Mouse (Mus musculus) kidney, adult 2 months (tissue): ENCODE measurements around the gene Ppp1r36. TPM values are rescaled to one million over a fixed set of nuclear protein-coding genes. Genes with fewer than 3 reads are reported as not detected.

Source experiments
- DNase-seq: peaks from one replicate; pipeline ENCODE4 v3.0.0; 2021
- H3K27ac ChIP-seq: fragments of 200-500 bp; 2 replicates; pipeline ENCODE4 v1.5.1; 2012; ENCODE audit warnings: low read depth, low read length, control low read depth, inconsistent platforms; ENCODE audit not compliant: insufficient read depth
- H3K27me3 ChIP-seq: fragments of 200-500 bp; replicated peaks from 2 replicates; pipeline ENCODE4 v1.6.1; 2012; ENCODE audit warnings: mild to moderate bottlenecking, moderate library complexity, low read length, inconsistent platforms; ENCODE audit not compliant: control insufficient read depth, insufficient read depth
- H3K36me3 ChIP-seq: fragments of 200-500 bp; 2 replicates; pipeline ENCODE4 v1.6.1; 2012; ENCODE audit warnings: mild to moderate bottlenecking, moderate library complexity, low read length, inconsistent platforms; ENCODE audit not compliant: control insufficient read depth, insufficient read depth
- H3K4me1 ChIP-seq: fragments of 200-500 bp; 2 replicates; pipeline ENCODE4 v1.6.1; 2011; ENCODE audit warnings: low read length; ENCODE audit not compliant: control insufficient read depth, insufficient read depth
- H3K4me3 ChIP-seq: fragments of 200-500 bp; 2 replicates; pipeline ENCODE4 v1.5.1; 2011; ENCODE audit warnings: mild to moderate bottlenecking, low read depth, low read length, control low read depth; ENCODE audit not compliant: insufficient read depth
- CTCF ChIP-seq: fragments of 200-500 bp; conservative IDR thresholded peaks from 2 replicates; pipeline ENCODE4 v1.5.1; 2011; ENCODE audit warnings: low read depth, mild to moderate bottlenecking, control low read depth, low read length, moderate library complexity, mixed read lengths; ENCODE audit not compliant: insufficient read depth, insufficient read length
- POLR2A ChIP-seq: fragments of 200-500 bp; IDR thresholded peaks from one replicate; pipeline ENCODE4 v1.6.1; 2011; ENCODE audit warnings: low read depth, low read length, control low read depth
- WGBS: fragments of 180-500 bp; shearing (Covaris S2); methylation state at CpG from one replicate; pipeline ENCODE4 v1.1.7; 2018; 5-methylcytosine and 5-hydroxymethylcytosine counted together
- polyA plus RNA-seq: library from polyadenylated mRNA; depleted of rRNA; stranded (reverse); fragments of >200 nt; gene quantifications from 2 replicates; pipeline ENCODE4 v1.2.3, GENCODE M21; 2012; rRNA removed

Ppp1r36 gene
- polyA plus RNA-seq: 0.23 and 0.31 TPM in 2 replicates

- WGBS: 4% methylated on average over 37 of the region's 37 CpGs
- peak; percentile 43 for DNase-seq
- TF ChIP-seq CTCF (no peak), POLR2A (no peak)
- H3K27me3 ChIP-seq: no peaks in the 10 kb centered on the region; the same call in 1 of the 2 replicates
- H3K4me3 ChIP-seq: peak within 1 kb of the TSS; percentile 61
- H3K27ac ChIP-seq: no peak within 1 kb of the TSS
- no peaks in the 10 kb centered on the region for H3K36me3 ChIP-seq
- H3K4me1 ChIP-seq: 0 out of 2 replicates have a peak, but pooled peaks cover 3% of the 10 kb centered on the region
Observed at GRCm38 (mm10) chr12:76417433-76417854, at the start of gene Ppp1r36. Gene Ppp1r36, plus strand, starts transcription at chr12:76417538.

DNA sequence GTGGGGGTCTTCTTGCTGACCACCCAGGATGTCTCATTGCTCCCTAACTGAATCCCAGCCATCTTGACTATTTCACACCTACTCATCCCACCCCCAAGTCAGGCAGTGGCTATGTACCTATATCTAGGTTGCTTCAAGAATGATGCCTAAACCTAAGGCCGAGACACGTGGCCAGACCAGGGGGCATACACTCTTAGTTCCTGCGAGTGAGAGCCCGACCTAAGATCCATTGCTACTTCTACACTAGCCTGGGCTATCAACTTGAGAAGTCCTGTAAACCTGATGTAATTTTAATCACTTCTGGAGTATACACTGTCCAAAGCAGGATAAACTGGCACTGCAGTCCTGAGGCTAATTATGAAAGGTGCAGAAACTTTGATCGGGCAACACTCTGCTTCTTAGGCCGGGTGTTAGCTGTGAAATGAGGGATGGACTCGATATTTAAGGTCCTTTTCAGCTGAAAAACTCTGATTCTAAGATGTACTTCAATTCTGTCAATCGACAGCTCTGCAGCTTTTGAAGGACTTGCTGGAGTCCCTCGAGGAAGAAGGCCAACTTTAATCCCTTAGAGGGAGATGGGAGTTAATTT lies 49.0 kb upstream of the Ppp1r36 start:
- WGBS: 27% methylated on average over 9 of the region's 9 CpGs
- Histone ChIP-seq H3K36me3 (no peaks in the 10 kb centered on the region), H3K4me3 (peak overlapping the region; percentile 78), H3K4me1 (peaks cover 21% of the 10 kb centered on the region; the same call in 1 of the 2 replicates), H3K27ac (no peak overlapping the region), H3K27me3 (no peaks in the 10 kb centered on the region)
- TF ChIP-seq POLR2A (no peak), CTCF (no peak)
- no peak for DNase-seq

GRCm38 (mm10) chr12:76368790-76369205 lies 48.5 kb upstream of the Ppp1r36 start:
- H3K4me3 ChIP-seq: peak overlapping the region; percentile 78
- H3K27ac ChIP-seq: peak overlapping the region; percentile 82
- H3K4me1 ChIP-seq: peaks cover 21% of the 10 kb centered on the region; the same call in 1 of the 2 replicates
- DNase-seq: no peak
- TF ChIP-seq CTCF (no peak), POLR2A (no peak)
- H3K36me3 ChIP-seq: no peaks in the 10 kb centered on the region
- no peaks in the 10 kb centered on the region for H3K27me3 ChIP-seq
- 3% methylated on average over 26 of the region's 26 CpGs for WGBS

DNA sequence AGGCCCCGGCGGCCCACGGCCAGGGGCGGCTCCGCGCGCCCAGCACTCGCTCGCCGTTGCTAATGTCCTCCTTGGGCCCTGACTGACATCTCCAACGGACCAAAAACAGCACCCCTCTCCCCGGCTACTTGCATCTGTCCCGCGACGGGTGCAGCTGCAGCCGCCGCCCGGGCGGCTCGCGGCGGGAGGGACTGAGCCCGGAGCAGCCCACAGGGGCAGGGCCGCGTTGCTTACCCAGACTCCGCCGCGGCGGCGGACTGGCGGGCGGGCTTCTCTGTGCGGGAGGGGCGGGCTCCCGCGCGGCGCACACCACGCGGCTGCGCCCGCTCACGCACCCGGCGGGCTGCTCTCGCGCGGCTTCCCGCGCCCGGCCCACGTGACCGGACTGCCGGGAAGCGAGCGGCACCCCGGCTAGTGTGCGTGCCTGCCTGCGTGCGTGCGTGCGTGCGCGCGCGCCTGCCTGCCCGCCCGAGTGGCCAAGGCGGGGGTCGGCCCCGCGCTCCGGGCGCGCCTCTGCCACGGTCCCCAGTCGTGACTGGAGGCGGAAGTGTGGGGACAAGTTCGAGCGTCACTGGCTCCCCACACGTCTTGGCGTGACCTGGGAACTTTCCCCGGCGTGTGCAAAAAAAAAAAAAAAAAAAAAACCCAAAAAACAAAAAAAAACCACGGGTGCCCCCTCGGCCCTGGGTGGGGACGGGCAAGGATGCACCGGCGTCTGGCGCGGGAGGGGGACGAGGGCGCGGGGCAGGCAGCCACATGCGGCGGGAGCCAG lies 47.9 kb upstream of the Ppp1r36 start, which contains the start of gene Zbtb25:
Zbtb25 (minus strand) TSS at position 397 of the 772 bp plus-strand sequence.
- Histone ChIP-seq H3K27ac (peak within 1 kb of the TSS; percentile 82), H3K4me1 (peaks cover 21% of the 10 kb centered on the region; the same call in 1 of the 2 replicates)
- WGBS: 1% methylated on average over 96 of the region's 96 CpGs

GRCm38 (mm10) chr12:76369978-76370830 lies 47.1 kb upstream of the Ppp1r36 start, which contains the start of gene Zbtb1:
Gene Zbtb1, plus strand, starts transcription at chr12:76370266.
- TF ChIP-seq CTCF (no peak), POLR2A (peak; percentile 38)
- H3K4me3 ChIP-seq: peak within 1 kb of the TSS; percentile 78
- DNase-seq: peak; percentile 87
- peaks cover 21% of the 10 kb centered on the region; the same call in 1 of the 2 replicates for H3K4me1 ChIP-seq
- no peaks in the 10 kb centered on the region for H3K27me3 ChIP-seq
- WGBS: under 1% methylated on average over 99 of the region's 99 CpGs
- peak within 1 kb of the TSS; percentile 82 for H3K27ac ChIP-seq
- H3K36me3 ChIP-seq: no peaks in the 10 kb centered on the region

More for the DNA sequence above, 47.9 kb upstream of the Ppp1r36 start, which contains the start of gene Zbtb25:
- TF ChIP-seq POLR2A (no peak), CTCF (no peak)
- peak; percentile 88 for DNase-seq
- no peaks in the 10 kb centered on the region for H3K27me3 ChIP-seq
- peak within 1 kb of the TSS; percentile 78 for H3K4me3 ChIP-seq
- no peaks in the 10 kb centered on the region for H3K36me3 ChIP-seq

GRCm38 (mm10) chr12:76370831-76371571 lies 46.3 kb upstream of the Ppp1r36 start:
- peak overlapping the region; percentile 78 for H3K4me3 ChIP-seq
- peak; percentile 86 for DNase-seq
- TF ChIP-seq POLR2A (no peak), CTCF (no peak)
- peak overlapping the region; percentile 82 for H3K27ac ChIP-seq
- peaks cover 21% of the 10 kb centered on the region; the same call in 1 of the 2 replicates for H3K4me1 ChIP-seq
- under 1% methylated on average over 63 of the region's 63 CpGs for WGBS
- H3K27me3 ChIP-seq: no peaks in the 10 kb centered on the region
- H3K36me3 ChIP-seq: no peaks in the 10 kb centered on the region
